Mouse (Mus musculus) gastrocnemius, adult 8-10 months (tissue): Measurements from ENCODE around the gene Zfp408. TPM values are rescaled to one million over a fixed set of nuclear protein-coding genes. Genes with fewer than 3 reads are reported as not detected.

Source experiments
- DNase-seq, 2 experiments: peaks; one replicate each; pipeline ENCODE4 v3.0.0; 2022; ENCODE audit warnings: low spot score in 2 of 2
- total RNA-seq, 4 experiments: library from RNA; stranded (reverse); gene quantifications; 2 replicates each; pipeline ENCODE4 v1.2.4; 2022

Gene Zfp408
- 1 to 10 TPM; 2.1 to 2.7 (median 2.4) TPM for total RNA-seq

DNA sequence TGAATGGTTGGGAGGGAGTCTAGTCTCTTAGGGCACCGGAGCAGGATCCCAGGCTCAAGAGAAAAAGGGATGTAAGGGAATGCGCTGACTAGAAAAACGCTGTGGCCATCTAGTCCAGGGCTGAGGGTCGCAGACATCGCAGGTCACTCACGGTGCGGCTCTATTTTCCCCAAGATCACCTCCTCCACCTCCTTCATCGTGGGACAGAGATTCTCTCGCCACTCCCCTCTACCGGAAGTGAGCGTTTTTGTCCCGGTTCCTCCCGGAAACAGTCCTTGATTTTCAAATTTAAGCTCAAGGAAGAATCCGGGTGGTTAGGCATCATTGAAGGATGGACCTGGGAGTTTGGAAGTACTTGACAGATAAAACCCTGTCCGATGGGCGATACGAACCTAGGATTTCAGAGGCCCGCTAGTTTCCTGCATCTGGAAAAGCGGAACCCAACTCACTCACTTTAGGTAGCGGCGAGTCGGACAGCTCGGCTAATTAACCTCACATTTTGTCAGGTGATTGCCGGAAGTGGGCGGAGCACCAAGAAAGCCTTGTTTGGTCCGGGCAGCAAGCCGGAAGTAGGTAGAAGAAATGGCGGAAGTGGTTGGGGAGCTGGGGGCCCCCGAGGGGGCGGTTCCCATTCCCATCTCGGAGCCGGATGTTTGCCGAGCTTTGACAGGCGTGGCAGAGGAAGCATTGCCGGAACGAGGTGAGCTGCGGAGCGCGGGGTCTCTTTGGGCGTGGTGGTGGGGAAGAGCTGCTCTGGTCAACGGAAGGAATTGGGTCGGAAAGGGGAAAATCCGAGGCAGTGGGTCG lies at the start of gene Zfp408, which contains the start of gene Arhgap1:
Zfp408 (minus strand) TSS at position 239 of the 807 bp plus-strand sequence.
Arhgap1 (plus strand) TSS at position 308 of the 807 bp plus-strand sequence.
- DNase-seq = peak; percentile 91 to 93

DNA sequence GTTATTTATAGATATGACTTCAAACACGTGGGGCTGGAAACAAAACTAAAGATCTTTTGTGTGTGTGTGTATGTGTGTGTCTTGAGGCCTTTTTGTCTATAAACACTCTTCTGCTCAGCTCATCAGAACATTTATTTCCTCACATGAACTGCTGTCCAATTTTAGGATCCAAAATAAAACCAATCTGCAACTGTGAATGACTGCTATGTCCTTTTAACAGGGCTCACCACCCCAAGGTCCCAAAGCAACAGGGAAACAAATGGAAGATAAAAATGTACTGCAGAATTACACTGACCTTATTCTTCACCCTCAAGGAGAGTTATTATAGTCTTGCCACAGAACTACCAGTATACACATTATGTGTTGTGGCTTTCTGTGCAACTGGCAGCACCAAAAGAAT lies 49.6 kb upstream of the Zfp408 start:
- no peak for DNase-seq

DNA sequence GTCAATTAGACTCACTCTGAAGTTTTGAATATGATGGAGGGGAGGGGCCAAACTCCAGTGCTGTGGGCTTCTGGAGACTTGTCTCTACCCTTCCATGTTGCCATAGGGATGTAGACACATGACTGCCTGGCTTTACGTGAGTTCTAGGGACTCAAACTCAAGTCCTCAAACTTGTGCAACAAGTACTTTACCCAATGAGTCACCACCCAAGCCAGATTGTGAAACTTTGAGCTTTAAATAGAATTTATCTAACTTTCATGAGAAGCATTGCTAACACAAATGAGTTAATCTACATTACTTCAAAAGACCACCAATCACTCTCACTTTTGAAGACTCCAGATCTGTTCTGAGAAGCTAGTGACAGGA lies 46.6 kb upstream of the Zfp408 start:
- DNase-seq = no peak

DNA sequence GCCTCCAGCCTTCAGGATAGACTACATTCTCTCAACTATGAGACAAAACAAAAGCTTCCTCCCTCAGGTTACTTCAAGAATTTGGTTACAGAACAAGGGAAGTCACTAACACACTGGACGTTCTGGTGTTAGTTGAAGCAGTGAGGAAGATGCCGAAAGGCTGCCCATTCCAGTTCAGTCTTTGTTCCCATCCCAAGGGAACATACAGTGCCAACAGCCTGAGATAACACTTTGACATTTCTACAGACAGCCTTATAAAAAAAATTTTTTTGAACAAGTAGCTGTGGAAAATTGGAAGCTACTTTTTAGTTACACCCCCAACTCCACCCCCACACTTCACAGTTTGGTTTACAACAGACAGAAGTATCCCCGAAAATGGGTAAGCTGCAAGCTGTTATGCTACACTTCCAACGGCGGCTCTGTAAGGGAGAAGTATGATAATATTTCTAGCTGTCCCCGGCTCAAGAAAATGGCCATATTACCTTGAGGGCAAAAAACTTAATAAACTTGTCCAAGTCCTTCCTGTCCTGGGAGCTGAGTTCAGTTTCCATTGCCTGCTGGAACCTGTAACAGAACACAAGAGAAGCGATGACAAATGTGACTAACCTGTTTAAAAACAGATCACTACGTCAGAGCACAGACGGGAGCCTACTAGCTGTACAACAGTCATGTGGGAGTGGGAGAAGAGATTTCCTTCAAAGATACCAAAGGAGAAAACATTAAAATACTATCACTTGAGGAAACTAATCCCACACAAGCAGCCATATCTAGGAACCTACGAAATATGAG lies 46.0 kb upstream of the Zfp408 start:
- no peak for DNase-seq

DNA sequence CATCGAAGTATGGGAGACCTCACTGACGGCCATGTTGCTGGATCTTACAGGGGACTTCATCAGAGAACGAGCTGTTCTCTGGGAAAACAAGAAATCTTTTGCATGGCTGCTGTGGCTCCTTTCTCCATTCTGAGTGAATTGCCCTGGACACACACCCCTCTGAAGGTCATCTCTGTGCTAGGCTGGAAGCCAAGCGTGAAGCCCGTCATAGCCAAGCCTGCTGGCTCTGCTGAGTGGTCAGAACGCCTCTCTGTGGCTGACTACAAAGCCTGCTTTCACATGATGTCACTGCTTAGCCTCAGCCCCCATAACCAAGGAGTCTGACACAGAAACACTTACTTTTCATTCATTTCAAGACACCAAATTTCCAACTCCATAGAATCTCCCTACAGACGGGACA lies 39.9 kb upstream of the Zfp408 start:
- no peak for DNase-seq

DNA sequence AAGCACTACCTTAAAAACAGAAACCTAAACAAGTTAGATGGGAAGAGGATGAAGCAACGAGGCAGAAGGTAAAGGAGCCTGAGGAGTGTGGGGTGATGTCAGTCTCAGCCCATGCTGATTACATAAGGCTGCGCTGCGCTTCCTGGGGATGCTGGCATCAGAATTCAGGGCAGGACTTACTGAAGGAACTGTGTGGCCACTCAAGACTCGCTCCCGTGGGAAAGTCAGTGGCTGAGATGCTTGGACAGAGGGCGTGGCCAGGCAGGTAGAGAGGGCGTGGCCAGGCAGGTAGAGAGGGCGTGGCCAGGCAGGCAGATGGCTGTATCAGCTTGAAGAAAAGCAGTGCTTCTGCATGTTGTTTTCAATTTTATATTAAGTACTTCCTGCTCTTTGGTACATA lies 34.3 kb upstream of the Zfp408 start:
- no peak for DNase-seq

DNA sequence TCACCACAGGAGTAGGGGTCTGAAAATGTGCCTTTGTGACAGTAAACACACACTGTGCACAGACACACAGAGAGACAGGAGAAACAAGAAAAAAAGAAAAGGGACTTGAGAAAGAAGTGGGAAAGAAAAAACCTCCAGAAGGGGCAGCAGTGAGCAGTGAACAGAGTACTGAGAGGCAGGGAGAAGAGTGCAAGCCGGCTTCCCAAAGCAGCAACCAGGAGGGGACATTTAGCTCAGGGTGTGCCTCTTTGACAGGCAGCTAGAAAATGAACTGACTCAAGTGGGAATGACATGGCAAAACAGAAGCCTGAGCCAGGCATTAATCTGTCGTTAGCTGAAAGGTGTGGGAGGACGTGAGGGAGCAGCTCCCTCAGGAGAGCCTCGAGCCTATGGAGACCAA lies 33.3 kb upstream of the Zfp408 start:
- DNase-seq = no peak

DNA sequence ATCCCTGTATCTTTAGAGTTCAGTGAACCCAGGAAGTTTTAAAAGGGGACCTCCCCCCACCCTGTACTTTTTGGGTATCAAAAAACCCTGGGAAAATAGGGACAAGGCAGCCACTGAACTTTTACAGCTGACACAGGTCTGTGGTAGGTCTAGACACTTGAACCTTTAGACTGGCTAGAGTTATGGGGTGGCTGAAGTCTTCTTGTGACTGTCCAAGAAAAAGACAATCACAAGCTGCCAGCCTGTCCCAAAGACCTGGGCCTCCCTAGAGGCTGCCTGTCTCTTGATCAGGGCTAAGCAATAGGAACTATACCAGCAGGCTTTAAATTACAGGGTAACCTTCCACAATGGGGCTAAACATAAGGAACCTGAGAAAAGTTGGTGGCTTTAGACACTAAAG lies 27.4 kb upstream of the Zfp408 start:
- DNase-seq = no peak

DNA sequence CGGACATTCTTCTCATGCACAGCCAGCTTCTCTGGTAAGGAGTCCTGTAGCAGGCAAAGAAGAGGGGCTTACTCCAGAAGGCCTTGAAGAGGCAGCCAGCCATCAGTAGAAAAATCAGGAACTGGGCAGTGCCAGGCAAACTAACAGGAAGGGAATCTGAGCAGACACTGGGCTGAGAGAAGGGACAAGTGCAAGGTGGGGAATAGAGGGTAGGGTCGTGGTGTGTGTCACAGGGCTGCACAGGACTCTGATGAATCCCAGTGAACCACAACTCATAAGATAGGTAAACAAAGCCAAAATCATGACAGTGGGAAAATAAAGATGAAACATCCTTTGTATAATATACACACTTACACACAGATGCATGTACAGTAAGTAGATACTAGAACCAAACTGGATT lies 26.8 kb upstream of the Zfp408 start:
- no peak for DNase-seq

DNA sequence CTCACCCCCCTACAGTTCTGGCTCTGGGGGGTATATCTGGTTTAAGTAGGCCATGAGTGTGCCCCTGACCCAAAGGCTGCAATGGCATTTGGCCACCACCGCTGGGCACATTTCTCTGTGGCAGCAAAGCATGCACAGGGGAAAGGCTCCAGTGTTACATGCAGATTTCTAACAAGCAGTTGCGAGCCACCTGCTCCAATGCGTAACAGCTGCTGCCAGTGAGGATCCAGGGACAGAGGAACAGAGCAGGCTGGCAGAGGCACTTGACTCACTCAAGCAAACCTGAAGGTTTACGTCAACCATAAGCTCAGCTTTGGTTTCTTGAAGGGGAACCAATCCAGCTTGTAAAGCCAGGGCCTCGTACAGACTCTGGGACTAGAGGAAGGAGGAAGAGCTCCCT lies 25.3 kb upstream of the Zfp408 start:
- no peak for DNase-seq

DNA sequence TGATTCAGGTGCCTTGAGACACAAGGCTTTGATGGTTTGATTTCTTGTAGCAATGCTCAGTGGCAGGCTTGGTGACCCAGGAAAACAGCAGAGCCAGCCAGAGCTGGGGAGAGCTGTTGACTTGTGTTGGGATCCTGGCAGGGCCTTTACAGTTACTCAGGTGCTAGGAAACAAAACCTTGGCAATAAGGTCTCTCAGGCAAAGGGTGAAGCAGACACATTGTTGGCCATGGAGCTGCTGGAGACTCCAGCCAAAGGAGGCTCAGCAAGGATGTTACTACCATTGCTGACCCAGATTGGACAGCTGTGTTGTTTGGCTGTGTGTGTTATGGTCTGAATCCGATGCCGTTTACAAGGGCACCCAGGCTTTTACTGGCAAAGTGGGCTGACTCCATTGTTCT lies 24.0 kb upstream of the Zfp408 start:
- DNase-seq = no peak

DNA sequence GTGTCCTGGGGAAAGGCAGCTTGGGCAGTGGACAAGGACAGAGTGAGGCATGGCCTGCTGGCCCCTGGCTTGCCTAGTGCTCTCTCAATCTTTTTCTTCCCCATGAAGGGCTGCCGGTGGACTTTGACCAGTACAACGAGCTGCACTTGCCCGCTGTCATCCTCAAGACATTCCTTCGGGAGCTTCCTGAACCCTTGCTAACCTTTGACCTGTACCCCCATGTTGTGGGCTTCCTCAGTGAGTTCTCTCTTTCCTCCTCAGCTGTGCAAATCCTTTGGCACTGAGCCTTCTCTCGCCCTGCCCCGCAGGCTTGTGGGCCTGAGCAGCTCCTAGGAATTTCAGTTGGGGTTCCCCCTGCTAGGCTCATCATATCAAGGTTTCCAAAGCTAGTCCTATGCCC lies 20.4 kb upstream of the Zfp408 start:
- no peak for DNase-seq

DNA sequence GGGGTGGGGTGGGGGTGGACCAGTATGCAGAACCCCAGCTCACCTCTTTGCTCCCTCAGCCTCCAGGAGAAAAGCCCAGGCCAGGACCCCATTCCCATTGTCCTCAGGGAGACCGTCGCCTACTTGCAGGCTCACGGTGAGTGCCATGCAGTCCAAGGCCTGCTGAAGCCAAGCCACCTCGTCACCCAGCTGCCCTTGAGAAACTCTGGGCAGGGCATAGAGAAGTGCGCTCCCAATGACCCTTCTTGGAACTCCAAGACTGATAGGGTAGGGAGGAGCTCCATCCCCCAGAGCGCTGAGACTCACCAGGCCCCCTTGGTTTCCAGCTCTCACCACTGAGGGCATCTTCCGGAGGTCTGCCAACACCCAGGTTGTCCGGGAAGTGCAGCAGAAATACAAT lies 19.7 kb upstream of the Zfp408 start:
- DNase-seq = no peak

DNA sequence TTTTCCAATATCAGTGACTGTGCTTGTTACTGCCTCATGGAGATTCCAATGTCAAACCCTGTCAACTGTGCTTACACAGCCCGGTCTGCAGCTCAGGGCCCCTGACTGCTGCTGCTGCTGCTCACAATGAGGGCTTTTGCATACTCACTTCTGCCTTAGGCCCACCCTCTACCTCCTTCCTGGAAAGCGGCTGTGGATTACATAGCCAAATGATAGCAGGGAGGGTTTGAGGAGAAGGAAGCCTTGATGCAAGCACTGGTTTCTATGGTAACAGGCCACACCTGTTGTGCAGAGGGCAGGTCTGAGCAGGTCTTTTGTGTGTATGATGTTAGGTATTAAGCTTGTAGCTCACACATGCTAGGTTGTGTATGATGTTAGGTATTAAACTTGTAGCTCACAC lies 18.2 kb upstream of the Zfp408 start:
- no peak for DNase-seq

DNA sequence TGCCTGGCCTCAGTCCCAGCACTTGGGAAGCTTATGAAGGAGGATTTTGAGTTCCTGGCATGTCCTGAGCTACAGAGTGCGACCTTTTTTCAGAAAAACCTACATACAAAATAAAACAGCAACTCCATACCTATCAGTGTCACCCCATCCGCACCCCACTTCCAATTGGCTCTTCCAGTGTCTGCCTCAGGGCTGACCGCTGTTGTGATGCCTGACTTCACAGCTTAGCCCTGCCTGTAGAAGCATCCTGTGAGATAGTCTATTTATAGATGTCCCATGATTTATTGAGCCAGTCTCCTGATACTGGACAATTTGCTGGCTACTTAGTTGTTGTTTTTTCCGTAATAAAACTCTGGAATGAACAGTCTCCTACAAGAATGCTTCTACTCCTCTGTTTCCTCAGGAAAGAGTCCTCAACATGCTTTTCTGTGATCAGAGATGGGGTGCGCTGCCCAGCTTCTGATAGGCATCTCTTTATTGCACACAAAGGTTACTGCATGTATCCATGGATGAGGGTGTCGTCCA lies 16.9 kb upstream of the Zfp408 start:
- DNase-seq = no peak

DNA sequence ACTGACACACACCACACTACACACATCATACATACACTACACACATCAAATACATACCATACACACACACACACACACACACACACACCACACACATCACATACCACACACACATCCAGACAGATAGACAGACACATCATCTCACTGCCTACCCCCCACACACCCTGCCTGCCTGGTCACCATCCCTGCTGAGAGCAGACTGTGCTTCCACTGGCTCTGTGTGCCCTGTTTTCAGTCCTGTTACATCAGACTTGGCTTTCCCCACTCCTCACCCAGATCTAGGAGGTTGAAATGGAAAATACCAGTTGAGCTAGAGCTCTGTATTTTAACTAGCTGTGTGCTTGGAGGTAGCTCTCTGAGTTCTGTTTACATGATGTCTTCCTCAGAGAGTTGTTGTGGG lies 15.2 kb upstream of the Zfp408 start:
- DNase-seq = no peak

DNA sequence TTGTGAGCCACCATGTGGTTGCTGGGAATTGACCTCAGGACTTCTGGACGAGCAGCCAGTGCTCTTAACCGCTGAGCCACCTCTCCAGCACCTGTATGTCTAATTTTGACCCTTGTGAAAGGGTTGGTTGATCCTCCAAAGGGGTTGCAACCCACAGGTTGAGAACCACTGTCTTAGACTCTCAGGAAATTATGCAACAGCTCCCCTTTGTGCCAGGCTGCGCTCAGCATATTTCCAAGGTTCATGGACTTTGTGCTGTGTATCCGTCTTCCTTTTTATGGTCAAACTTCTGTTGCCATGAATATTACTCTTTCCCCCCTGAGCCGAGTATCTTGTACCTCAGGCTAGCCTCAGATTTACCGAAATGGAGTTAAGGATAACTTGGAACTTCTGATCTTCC lies 11.4 kb upstream of the Zfp408 start:
- no peak for DNase-seq

DNA sequence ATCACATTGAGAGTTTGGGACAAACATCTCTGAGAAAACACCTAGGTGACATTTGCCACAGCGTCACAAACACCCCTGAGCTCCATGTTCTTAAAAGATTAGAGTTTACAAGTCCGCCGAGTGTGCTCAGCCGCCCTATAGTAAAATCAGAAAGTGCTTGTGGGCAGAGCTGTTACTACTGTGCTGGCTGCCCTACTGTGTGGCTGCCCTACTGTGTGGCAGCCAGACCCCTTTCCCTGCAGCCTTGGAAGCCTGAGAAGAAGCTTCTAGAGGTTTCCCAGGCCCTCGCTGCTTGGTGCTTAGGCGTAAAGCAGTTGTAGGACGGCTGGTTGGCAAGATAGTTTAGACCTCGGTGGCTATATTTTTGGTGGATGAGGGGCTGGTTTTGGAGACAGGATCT lies 10.1 kb upstream of the Zfp408 start:
- DNase-seq = no peak

DNA sequence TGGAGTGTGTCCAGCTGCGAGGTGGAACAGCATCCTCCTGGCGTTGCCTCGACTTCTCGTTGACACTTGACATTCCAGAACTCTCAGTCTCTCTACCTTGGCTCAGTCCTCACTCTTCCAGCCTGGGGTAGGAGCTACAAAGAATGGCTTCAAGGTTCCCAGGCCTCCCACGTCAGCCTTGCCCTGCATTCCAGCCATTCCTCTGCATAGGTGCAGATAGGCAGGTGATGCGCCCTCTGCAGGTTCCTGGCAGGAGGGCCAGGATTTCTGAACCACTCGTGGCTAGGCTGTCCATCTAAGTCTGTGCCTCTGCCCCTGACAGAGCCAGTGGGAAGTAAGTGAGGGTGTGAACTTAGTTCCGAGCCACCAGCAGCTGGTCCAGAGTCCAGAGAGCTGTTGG lies 7.2 kb upstream of the Zfp408 start:
- no peak for DNase-seq

DNA sequence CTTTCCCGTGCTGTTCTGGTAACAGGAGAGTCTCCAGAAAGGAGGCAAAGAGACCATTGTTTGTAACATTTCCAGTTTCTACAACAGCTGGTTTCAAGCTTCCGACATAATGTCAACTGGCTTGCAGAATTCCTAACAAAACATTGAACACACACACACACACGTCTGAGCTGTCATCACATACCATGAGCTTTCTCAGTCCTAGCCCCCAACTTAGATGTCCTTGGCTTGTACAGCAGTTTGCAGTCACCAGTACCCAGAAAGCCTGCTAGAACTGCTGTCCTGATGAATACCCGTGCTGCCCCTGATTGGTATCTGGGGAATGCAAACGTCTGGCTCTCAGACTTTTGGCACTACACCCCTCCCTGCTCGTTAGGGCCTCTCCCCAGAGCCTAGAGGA lies 6.2 kb upstream of the Zfp408 start:
- DNase-seq = no peak

DNA sequence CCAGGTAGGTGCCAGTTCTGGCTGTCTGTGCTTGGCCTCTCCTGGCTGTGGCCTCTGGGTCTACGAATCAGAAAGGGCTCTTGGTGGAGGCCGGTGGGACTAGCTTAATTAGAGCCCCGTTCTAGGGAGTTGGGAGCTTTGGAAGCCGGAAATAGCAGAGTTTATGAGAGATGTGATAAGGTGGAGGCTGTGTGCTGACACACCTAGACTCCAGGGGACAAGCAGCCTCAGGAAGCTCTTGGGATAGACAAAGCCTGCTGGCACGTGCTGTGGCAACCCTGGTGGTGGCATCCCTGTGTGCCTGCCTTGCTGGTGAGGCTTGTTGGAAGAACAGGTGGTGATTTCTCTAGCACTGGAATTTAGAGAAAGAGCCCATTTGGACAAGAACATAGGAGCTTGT lies 5.8 kb upstream of the Zfp408 start:
- no peak for DNase-seq

DNA sequence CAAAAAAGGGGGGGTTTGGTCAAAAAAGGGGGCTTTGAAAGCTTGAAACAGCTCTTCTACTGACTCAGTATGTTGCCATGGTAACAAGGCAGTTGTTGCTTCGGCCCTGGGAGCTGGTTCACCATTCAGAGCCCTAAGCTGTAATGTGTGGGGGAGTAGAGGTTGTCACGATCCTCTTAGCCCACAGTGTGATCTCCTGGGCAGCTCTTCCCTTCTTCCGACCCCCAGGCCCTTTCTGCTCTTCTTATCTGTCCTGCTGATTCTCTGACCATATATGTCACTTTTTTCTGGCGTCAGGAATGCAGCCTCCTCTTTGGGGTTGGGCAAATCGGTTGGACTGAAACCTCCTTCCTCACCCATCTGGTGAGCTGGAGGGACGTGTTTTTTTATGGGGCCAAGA lies 3.3 kb upstream of the Zfp408 start:
- no peak for DNase-seq
